Mouse (Mus musculus) E14TG2a.4 (cell line): ENCODE data around the gene Abcg2.

Source experiments
- CTCF ChIP-seq: conservative IDR thresholded peaks from 2 replicates; pipeline ENCODE4 v1.5.1; 2014; ENCODE audit warnings: low read length
- POU5F1 ChIP-seq: IDR thresholded peaks from 2 replicates; pipeline ENCODE4 v1.6.1; 2014; ENCODE audit warnings: low read length, borderline replicate concordance

- TF ChIP-seq CTCF (no peak), POU5F1 (no peak)
Measured at GRCm38 (mm10) chr6:58642191-58642590, 57.9 kb downstream of the Abcg2 start.
